Mouse (Mus musculus) neural tube, embryonic 13.5 days (tissue): Measurements from ENCODE around the gene Gm21985. TPM values are rescaled to one million over a fixed set of nuclear protein-coding genes. Genes with fewer than 3 reads are reported as not detected.
"Not testable (repeated sequence)": the region's sequence is repeated elsewhere in the genome, so short reads cannot be mapped to it uniquely, and the experiment has no call there.

Experiments
- ATAC-seq: fragments of 200-750 bp; cut with Nextera tagmentation; 2 replicates; pipeline ENCODE4 v1.8.0; 2017; ENCODE audit warnings: low read depth, mild to moderate bottlenecking, moderate TSS enrichment, moderate library complexity
- H3K27ac ChIP-seq: fragments of 300-500 bp; sonication (generic); replicated peaks from 2 replicates; pipeline ENCODE4 v1.5.1; 2015; ENCODE audit warnings: moderate library complexity, mild to moderate bottlenecking, inconsistent platforms
- H3K27me3 ChIP-seq: fragments of 300-500 bp; sonication (generic); 2 replicates; pipeline ENCODE4 v1.6.1; 2015; ENCODE audit warnings: mild to moderate bottlenecking, inconsistent platforms
- H3K36me3 ChIP-seq: fragments of 300-500 bp; sonication (generic); 2 replicates; pipeline ENCODE4 v1.6.1; 2015; ENCODE audit warnings: mild to moderate bottlenecking, inconsistent platforms
- H3K4me1 ChIP-seq: fragments of 300-500 bp; sonication (generic); replicated peaks from 2 replicates; pipeline ENCODE4 v1.6.1; 2015; ENCODE audit warnings: inconsistent platforms
- H3K4me2 ChIP-seq: fragments of 300-500 bp; sonication (generic); 2 replicates; pipeline ENCODE4 v1.6.1; 2015; ENCODE audit warnings: inconsistent platforms, mild to moderate bottlenecking, moderate library complexity
- H3K4me3 ChIP-seq: fragments of 300-500 bp; sonication (generic); 2 replicates; pipeline ENCODE4 v1.5.1; 2015; ENCODE audit warnings: mild to moderate bottlenecking, inconsistent platforms
- H3K9ac ChIP-seq: fragments of 300-500 bp; sonication (generic); 2 replicates; pipeline ENCODE4 v1.6.1; 2015; ENCODE audit warnings: moderate library complexity, mild to moderate bottlenecking, inconsistent platforms
- H3K9me3 ChIP-seq: fragments of 300-500 bp; sonication (generic); 2 replicates; pipeline ENCODE4 v1.6.1; 2016; ENCODE audit warnings: inconsistent platforms
- WGBS: fragments of 180-500 bp; shearing (Covaris S2); methylation state at CpG from one replicate; pipeline ENCODE4 v1.1.7; 2015; 5-methylcytosine and 5-hydroxymethylcytosine counted together
- polyA plus RNA-seq: library from polyadenylated mRNA; unstranded; fragments of >200 nt; fragmentation: Nextera tagmentation; extraction: Ambion mirVana; gene quantifications from 2 replicates; pipeline ENCODE4 v1.2.1, GENCODE M21; 2015

Gm21985 gene
- polyA plus RNA-seq, 1 experiment from 2014 or later, result not detected

GRCm38 (mm10) chr2:112267547-112268269, 1.6 kb downstream of the Gm21985 start:
- H3K9me3 ChIP-seq, result no peaks in the 10 kb centered on the region
- H3K27me3 ChIP-seq, result no peaks in the 10 kb centered on the region
- peak overlapping the region; percentile 85 for H3K4me3 ChIP-seq
- peaks cover 60% of the 10 kb centered on the region for H3K4me1 ChIP-seq
- no peaks in the 10 kb centered on the region for H3K36me3 ChIP-seq
- peak overlapping the region; percentile 94 for H3K4me2 ChIP-seq
- no peak overlapping the region for H3K9ac ChIP-seq
- H3K27ac ChIP-seq, result no peak overlapping the region
- 80% methylated on average over 8 of the region's 8 CpGs for WGBS
- no peak for ATAC-seq

- Histone ChIP-seq H3K4me3 (no peak overlapping the region), H3K4me2 (peak overlapping the region; percentile 6; the same call in 1 of the 2 replicates), H3K27ac (no peak overlapping the region), H3K27me3 (no peaks in the 10 kb centered on the region), H3K4me1 (peaks cover 49% of the 10 kb centered on the region), H3K9me3 (no peaks in the 10 kb centered on the region), H3K9ac (no peak overlapping the region; the same call in 1 of the 2 replicates), H3K36me3 (no peaks in the 10 kb centered on the region)
- 86% methylated on average over 2 of the region's 2 CpGs for WGBS
- ATAC-seq, result no peak
Observed at GRCm38 (mm10) chr2:112270011-112270410, 3.9 kb downstream of the Gm21985 start.

DNA sequence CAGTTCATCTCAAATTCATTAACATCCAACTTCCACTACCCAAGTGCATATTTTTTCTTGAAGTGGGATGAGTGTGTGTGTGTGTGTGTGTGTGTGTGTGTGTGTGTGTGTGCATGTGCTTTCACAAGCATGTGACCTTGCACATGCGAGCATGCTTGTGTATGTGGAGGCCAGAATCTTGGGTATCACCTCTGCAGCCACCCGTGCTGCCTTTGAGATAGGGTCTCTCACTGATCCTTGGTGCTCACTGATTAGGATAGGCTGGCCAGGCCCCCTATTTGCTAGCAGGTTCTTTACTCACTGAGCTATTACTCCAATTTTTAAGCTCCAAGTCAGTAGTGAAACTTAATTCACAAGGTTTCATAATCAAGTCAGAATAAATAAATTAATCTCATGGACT, 6.8 kb downstream of the Gm21985 start:
- Histone ChIP-seq H3K36me3 (no peaks in the 10 kb centered on the region), H3K27me3 (no peaks in the 10 kb centered on the region), H3K4me3 (no peak overlapping the region), H3K4me1 (peaks cover 28% of the 10 kb centered on the region), H3K9me3 (no peaks in the 10 kb centered on the region), H3K9ac (no peak overlapping the region), H3K27ac (no peak overlapping the region), H3K4me2 (no peak overlapping the region)
- ATAC-seq, result no peak
- 96% methylated on average over 2 of the region's 2 CpGs for WGBS

- Histone ChIP-seq H3K4me3 (no peak overlapping the region), H3K36me3 (no peaks in the 10 kb centered on the region), H3K9ac (no peak overlapping the region), H3K27me3 (no peaks in the 10 kb centered on the region), H3K4me2 (no peak overlapping the region), H3K4me1 (peaks cover 24% of the 10 kb centered on the region), H3K9me3 (no peaks in the 10 kb centered on the region), H3K27ac (no peak overlapping the region)
- 92% methylated on average over 6 of the region's 6 CpGs for WGBS
- ATAC-seq, result no peak
Observed at GRCm38 (mm10) chr2:112273474-112273873, 7.4 kb downstream of the Gm21985 start.

GRCm38 (mm10) chr2:112276870-112277269, 10.8 kb downstream of the Gm21985 start:
- H3K4me1 ChIP-seq, result 0 out of 2 replicates have a peak, but pooled peaks cover under 1% of the 10 kb centered on the region
- no peak overlapping the region for H3K4me3 ChIP-seq
- no peak overlapping the region for H3K4me2 ChIP-seq
- no peak overlapping the region for H3K27ac ChIP-seq
- WGBS, result 94% methylated on average over 3 of the region's 3 CpGs
- no peak for ATAC-seq
- H3K36me3 ChIP-seq, result no peaks in the 10 kb centered on the region
- H3K27me3 ChIP-seq, result no peaks in the 10 kb centered on the region
- no peak overlapping the region for H3K9ac ChIP-seq
- no peaks in the 10 kb centered on the region for H3K9me3 ChIP-seq

- ATAC-seq, result no peak
- Histone ChIP-seq H3K27ac (no peak overlapping the region), H3K27me3 (no peaks in the 10 kb centered on the region), H3K4me1 (peaks cover 12% of the 10 kb centered on the region), H3K4me3 (no peak overlapping the region), H3K9ac (no peak overlapping the region), H3K36me3 (no peaks in the 10 kb centered on the region), H3K9me3 (no peaks in the 10 kb centered on the region), H3K4me2 (no peak overlapping the region)
- WGBS, result 76% methylated on average over 1 of the region's 1 CpGs
Observed at GRCm38 (mm10) chr2:112282846-112283245, 16.7 kb downstream of the Gm21985 start.

- Histone ChIP-seq H3K9ac (peak overlapping the region; percentile 69), H3K36me3 (no peaks in the 10 kb centered on the region), H3K9me3 (no peaks in the 10 kb centered on the region), H3K27ac (no peak overlapping the region), H3K27me3 (no peaks in the 10 kb centered on the region), H3K4me2 (peak overlapping the region; percentile 83), H3K4me3 (peak overlapping the region; percentile 41), H3K4me1 (peaks cover 12% of the 10 kb centered on the region)
- peak; percentile 84 for ATAC-seq
- WGBS, result 1% methylated on average over 21 of the region's 21 CpGs
Observed at GRCm38 (mm10) chr2:112284363-112285030, 18.4 kb downstream of the Gm21985 start.

DNA sequence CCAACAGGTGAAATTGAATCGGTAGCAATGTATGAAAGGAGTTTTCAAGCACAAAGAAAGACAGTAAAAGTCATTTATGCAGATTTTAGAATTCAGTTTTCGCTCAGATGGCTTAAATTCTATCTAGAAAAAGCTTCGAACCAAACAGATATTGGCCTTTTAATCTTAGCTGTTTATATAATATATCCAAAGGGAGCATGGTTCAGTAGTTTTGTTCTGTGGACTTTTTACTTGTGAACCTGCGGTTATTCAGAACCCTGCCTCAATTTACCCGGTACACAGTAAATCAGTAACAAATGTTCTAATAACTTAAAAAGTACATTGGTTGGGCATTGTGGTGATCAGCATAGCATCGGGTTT, 18.9 kb downstream of the Gm21985 start:
- H3K4me1 ChIP-seq, result peaks cover 12% of the 10 kb centered on the region
- no peaks in the 10 kb centered on the region for H3K27me3 ChIP-seq
- no peaks in the 10 kb centered on the region for H3K36me3 ChIP-seq
- no peaks in the 10 kb centered on the region for H3K9me3 ChIP-seq
- H3K4me2 ChIP-seq, result peak overlapping the region; percentile 83
- ATAC-seq, result no peak
- peak overlapping the region; percentile 41 for H3K4me3 ChIP-seq
- WGBS, result 65% methylated on average over 6 of the region's 6 CpGs
- no peak overlapping the region for H3K27ac ChIP-seq
- no peak overlapping the region; the same call in 1 of the 2 replicates for H3K9ac ChIP-seq

- not testable (repeated sequence) for H3K27me3 ChIP-seq, ATAC-seq, H3K27ac ChIP-seq, H3K9ac ChIP-seq, H3K9me3 ChIP-seq, H3K36me3 ChIP-seq, H3K4me2 ChIP-seq, H3K4me3 ChIP-seq
- H3K4me1 ChIP-seq, result peaks cover 12% of the 10 kb centered on the region
- 97% methylated on average over 1 of the region's 1 CpGs for WGBS
Observed at GRCm38 (mm10) chr2:112286062-112286461, 19.9 kb downstream of the Gm21985 start.

GRCm38 (mm10) chr2:112287059-112287458, 20.9 kb downstream of the Gm21985 start:
- 75% methylated on average over 4 of the region's 4 CpGs for WGBS
- H3K27me3 ChIP-seq, result no peaks in the 10 kb centered on the region

DNA sequence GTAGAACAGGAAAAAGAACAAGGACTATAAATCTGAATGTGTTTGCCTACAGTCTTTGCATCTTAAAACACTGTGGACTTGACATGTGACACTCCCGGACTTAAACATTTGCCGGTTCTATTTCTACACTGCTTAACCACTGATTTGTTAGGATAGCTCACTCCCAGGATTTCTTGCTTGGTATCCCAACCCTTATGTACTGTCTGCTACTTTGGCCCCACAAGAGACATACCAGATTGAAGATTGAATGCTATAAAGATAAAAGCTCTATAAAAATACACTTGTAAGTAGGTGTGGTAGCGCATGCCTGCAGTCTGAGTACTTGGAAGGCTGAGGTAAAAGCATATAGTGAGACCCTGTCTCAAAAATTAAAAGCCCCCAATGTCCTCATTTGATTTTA, 23.4 kb downstream of the Gm21985 start:
- ATAC-seq, result no peak
- H3K27me3 ChIP-seq, result no peaks in the 10 kb centered on the region
- 94% methylated on average over 3 of the region's 3 CpGs for WGBS
- no peaks in the 10 kb centered on the region for H3K36me3 ChIP-seq
- H3K4me2 ChIP-seq, result no peak overlapping the region
- no peaks in the 10 kb centered on the region for H3K9me3 ChIP-seq
- H3K4me3 ChIP-seq, result no peak overlapping the region
- no peak overlapping the region for H3K9ac ChIP-seq
- peaks cover 6% of the 10 kb centered on the region for H3K4me1 ChIP-seq
- no peak overlapping the region for H3K27ac ChIP-seq

More at GRCm38 (mm10) chr2:112287059-112287458, 20.9 kb downstream of the Gm21985 start:
- Histone ChIP-seq H3K27ac (no peak overlapping the region), H3K9ac (no peak overlapping the region), H3K9me3 (no peaks in the 10 kb centered on the region), H3K4me3 (no peak overlapping the region), H3K4me2 (no peak overlapping the region), H3K4me1 (peaks cover 12% of the 10 kb centered on the region), H3K36me3 (no peaks in the 10 kb centered on the region)
- no peak for ATAC-seq

GRCm38 (mm10) chr2:112292823-112293222, 26.7 kb downstream of the Gm21985 start:
- no peaks in the 10 kb centered on the region for H3K4me1 ChIP-seq
- H3K4me3 ChIP-seq, result no peak overlapping the region
- no peak overlapping the region for H3K4me2 ChIP-seq
- no peaks in the 10 kb centered on the region for H3K36me3 ChIP-seq
- no peak overlapping the region for H3K9ac ChIP-seq
- WGBS, result 87% methylated on average over 2 of the region's 2 CpGs
- H3K27me3 ChIP-seq, result no peaks in the 10 kb centered on the region
- no peak for ATAC-seq
- H3K27ac ChIP-seq, result no peak overlapping the region
- no peaks in the 10 kb centered on the region for H3K9me3 ChIP-seq
